Mouse (Mus musculus): ENCODE measurements at regions not wholly inside any gene's neighbourhood (a gene's known extent, or its start where the extent isn't known, plus 50 kb on each side); places are given as distances from the start of the nearest gene placed in this dataset.

DNA sequence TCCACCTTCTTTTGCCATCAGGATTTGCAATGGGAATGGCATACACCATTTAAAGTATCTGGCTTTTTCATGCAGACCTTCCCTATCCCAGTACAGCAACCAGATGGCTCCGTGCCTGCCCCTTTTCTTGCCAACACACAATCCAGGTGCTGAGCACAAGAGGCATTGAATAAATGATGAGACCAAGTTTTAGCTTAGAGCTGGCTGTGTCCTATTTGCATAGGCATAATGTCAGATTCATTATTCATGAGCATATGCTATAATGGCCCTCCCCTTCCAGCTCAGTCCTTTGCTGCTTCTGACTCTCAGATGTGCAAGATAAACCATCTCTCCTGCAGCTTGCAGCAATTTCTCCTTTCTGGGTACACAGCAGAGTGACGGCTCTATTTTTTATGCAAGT, 163.3 kb upstream of the Gcfc2 start:
- Histone ChIP-seq H3K9me3 (peaks cover 14% of the 10 kb centered on the region), H3K27me3 (replicated peaks) (no peaks in the 10 kb centered on the region), H3K4me3 (replicated peaks) (no peak overlapping the region), H3K36me3 (replicated peaks; ENCODE audit: low read length) (no peaks in the 10 kb centered on the region), H3K4me1 (no peaks in the 10 kb centered on the region)
- TF ChIP-seq GATA1 (IDR thresholded peaks at IDR 0.05; ENCODE audit: borderline replicate concordance, low read length) (no peak), FLI1 (IDR thresholded peaks at IDR 0.05; ENCODE audit: low read length) (no peak)

GRCm38 (mm10) chr6:81765831-81766230, 157.6 kb upstream of the Gcfc2 start:
- TF ChIP-seq GATA1 (IDR thresholded peaks at IDR 0.05; ENCODE audit: borderline replicate concordance, low read length) = no peak
- TF ChIP-seq FLI1 (IDR thresholded peaks at IDR 0.05; ENCODE audit: low read length) = no peak
- Histone ChIP-seq H3K4me1 (no peaks in the 10 kb centered on the region), H3K9me3 (peaks cover 4% of the 10 kb centered on the region; the same call in 1 of the 2 replicates), H3K27me3 (replicated peaks) (no peaks in the 10 kb centered on the region), H3K4me3 (replicated peaks) (no peak overlapping the region), H3K36me3 (replicated peaks; ENCODE audit: low read length) (no peaks in the 10 kb centered on the region)

- no peak for TF ChIP-seq GATA1 (IDR thresholded peaks at IDR 0.05; ENCODE audit: borderline replicate concordance, low read length)
- no peak for TF ChIP-seq FLI1 (IDR thresholded peaks at IDR 0.05; ENCODE audit: low read length)
- no peaks in the 10 kb centered on the region for H3K36me3 ChIP-seq (replicated peaks; ENCODE audit: low read length)
- no peak overlapping the region for H3K4me3 ChIP-seq (replicated peaks)
- H3K4me1 ChIP-seq = no peaks in the 10 kb centered on the region
- no peaks in the 10 kb centered on the region for H3K27me3 ChIP-seq (replicated peaks)
- H3K9me3 ChIP-seq = peaks cover 4% of the 10 kb centered on the region; the same call in 1 of the 2 replicates
Measured at GRCm38 (mm10) chr6:81766800-81767199, 156.7 kb upstream of the Gcfc2 start.

- Histone ChIP-seq H3K9me3 (peaks cover 4% of the 10 kb centered on the region; the same call in 1 of the 2 replicates), H3K4me3 (replicated peaks) (no peak overlapping the region), H3K36me3 (replicated peaks; ENCODE audit: low read length) (no peaks in the 10 kb centered on the region), H3K27me3 (replicated peaks) (no peaks in the 10 kb centered on the region), H3K4me1 (no peaks in the 10 kb centered on the region)
- no peak for TF ChIP-seq FLI1 (IDR thresholded peaks at IDR 0.05; ENCODE audit: low read length)
- TF ChIP-seq GATA1 (IDR thresholded peaks at IDR 0.05; ENCODE audit: borderline replicate concordance, low read length) = no peak
Measured at GRCm38 (mm10) chr6:81768669-81769537, 154.6 kb upstream of the Gcfc2 start.

DNA sequence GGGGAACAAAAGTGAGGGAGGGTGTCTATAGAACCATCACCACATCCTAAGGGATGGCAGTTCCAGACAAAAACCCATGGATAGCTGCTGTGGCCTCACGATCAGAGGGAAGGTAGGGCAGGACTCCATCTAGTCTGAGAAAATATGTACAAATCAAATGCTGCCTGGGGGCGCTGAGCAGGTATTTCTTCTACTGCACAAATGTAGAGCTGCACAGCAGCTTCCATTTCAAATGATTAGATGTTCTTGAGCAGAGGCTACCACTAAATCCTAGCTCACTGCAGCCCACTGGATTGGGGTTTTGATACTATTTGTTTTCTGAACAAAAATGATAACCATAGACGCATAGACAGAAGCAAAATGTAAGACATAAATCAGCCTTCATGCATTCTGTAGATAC, 153.2 kb upstream of the Gcfc2 start:
- Histone ChIP-seq H3K4me3 (replicated peaks) (no peak overlapping the region), H3K36me3 (replicated peaks; ENCODE audit: low read length) (no peaks in the 10 kb centered on the region), H3K27me3 (replicated peaks) (no peaks in the 10 kb centered on the region), H3K9me3 (peaks cover 4% of the 10 kb centered on the region; the same call in 1 of the 2 replicates), H3K4me1 (no peaks in the 10 kb centered on the region)
- TF ChIP-seq FLI1 (IDR thresholded peaks at IDR 0.05; ENCODE audit: low read length) (no peak), GATA1 (IDR thresholded peaks at IDR 0.05; ENCODE audit: borderline replicate concordance, low read length) (no peak)

GRCm38 (mm10) chr6:81771862-81772261, 151.6 kb upstream of the Gcfc2 start:
- TF ChIP-seq FLI1 (IDR thresholded peaks at IDR 0.05; ENCODE audit: low read length) = no peak
- no peak for TF ChIP-seq GATA1 (IDR thresholded peaks at IDR 0.05; ENCODE audit: borderline replicate concordance, low read length)
- no peaks in the 10 kb centered on the region for H3K9me3 ChIP-seq
- no peaks in the 10 kb centered on the region for H3K36me3 ChIP-seq (replicated peaks; ENCODE audit: low read length)
- no peaks in the 10 kb centered on the region for H3K4me1 ChIP-seq
- H3K4me3 ChIP-seq (replicated peaks) = no peak overlapping the region
- H3K27me3 ChIP-seq (replicated peaks) = no peaks in the 10 kb centered on the region

DNA sequence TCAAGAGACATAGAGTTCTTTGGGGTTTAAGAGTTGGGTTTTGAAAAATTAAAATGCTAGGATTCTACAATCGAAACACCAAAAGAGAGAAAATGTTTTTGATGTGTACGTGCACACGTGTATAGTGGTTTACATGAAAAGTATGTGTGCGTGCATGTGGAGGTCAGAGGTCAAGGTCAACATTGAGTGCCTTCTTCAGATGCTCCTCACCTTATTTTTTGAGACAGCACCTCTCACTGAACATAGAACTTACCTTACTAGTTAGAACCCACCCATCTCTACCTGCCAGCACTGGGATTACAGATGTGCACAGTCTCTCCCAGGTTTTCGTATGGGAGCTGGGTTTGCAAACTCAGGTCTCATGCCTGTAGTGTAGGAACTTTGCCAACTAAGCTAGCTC, 141.3 kb upstream of the Gcfc2 start:
- TF ChIP-seq FLI1 (IDR thresholded peaks at IDR 0.05; ENCODE audit: low read length) (no peak), GATA1 (IDR thresholded peaks at IDR 0.05; ENCODE audit: borderline replicate concordance, low read length) (no peak)
- no peaks in the 10 kb centered on the region for H3K4me1 ChIP-seq
- H3K4me3 ChIP-seq (replicated peaks) = no peak overlapping the region
- H3K27me3 ChIP-seq (replicated peaks) = no peaks in the 10 kb centered on the region
- no peaks in the 10 kb centered on the region for H3K36me3 ChIP-seq (replicated peaks; ENCODE audit: low read length)
- H3K9me3 ChIP-seq = peaks cover 29% of the 10 kb centered on the region

- TF ChIP-seq FLI1 (IDR thresholded peaks at IDR 0.05; ENCODE audit: low read length) (no peak), GATA1 (IDR thresholded peaks at IDR 0.05; ENCODE audit: borderline replicate concordance, low read length) (no peak)
- no peaks in the 10 kb centered on the region for H3K27me3 ChIP-seq (replicated peaks)
- peaks cover 29% of the 10 kb centered on the region for H3K9me3 ChIP-seq
- H3K4me1 ChIP-seq = no peaks in the 10 kb centered on the region
- H3K36me3 ChIP-seq (replicated peaks; ENCODE audit: low read length) = no peaks in the 10 kb centered on the region
- no peak overlapping the region for H3K4me3 ChIP-seq (replicated peaks)
Measured at GRCm38 (mm10) chr6:81782815-81783435, 140.5 kb upstream of the Gcfc2 start.

- H3K4me3 ChIP-seq (replicated peaks) = no peak overlapping the region
- TF ChIP-seq FLI1 (IDR thresholded peaks at IDR 0.05; ENCODE audit: low read length) = no peak
- TF ChIP-seq GATA1 (IDR thresholded peaks at IDR 0.05; ENCODE audit: borderline replicate concordance, low read length) = no peak
- H3K9me3 ChIP-seq = peaks cover 5% of the 10 kb centered on the region; the same call in 1 of the 2 replicates
- no peaks in the 10 kb centered on the region for H3K27me3 ChIP-seq (replicated peaks)
- no peaks in the 10 kb centered on the region for H3K36me3 ChIP-seq (replicated peaks; ENCODE audit: low read length)
- H3K4me1 ChIP-seq = no peaks in the 10 kb centered on the region
Measured at GRCm38 (mm10) chr6:81795281-81795680, 128.2 kb upstream of the Gcfc2 start.

DNA sequence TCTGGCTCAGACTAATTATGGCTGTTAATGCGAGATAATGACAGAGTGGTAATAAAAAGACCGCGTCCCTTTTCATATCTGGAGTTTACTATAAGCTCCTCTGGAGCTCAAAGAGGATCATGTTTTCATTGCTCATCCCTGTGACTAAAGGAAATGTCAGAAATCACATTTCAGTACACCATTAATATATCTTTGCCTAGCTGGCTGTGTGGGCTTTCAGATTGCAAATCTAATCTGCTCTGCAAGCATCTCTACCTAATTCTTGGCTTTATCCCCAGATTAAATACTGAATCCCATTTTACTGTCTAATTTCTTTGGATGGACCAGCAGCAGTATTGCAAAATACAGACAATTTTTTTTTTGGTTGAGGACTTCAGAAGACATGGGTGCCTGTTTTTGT, 122.6 kb upstream of the Gcfc2 start:
- no peak overlapping the region for H3K4me3 ChIP-seq (replicated peaks)
- no peak for TF ChIP-seq FLI1 (IDR thresholded peaks at IDR 0.05; ENCODE audit: low read length)
- TF ChIP-seq GATA1 (IDR thresholded peaks at IDR 0.05; ENCODE audit: borderline replicate concordance, low read length) = no peak
- peaks cover 12% of the 10 kb centered on the region; the same call in 1 of the 2 replicates for H3K9me3 ChIP-seq
- H3K4me1 ChIP-seq = no peaks in the 10 kb centered on the region
- H3K36me3 ChIP-seq (replicated peaks; ENCODE audit: low read length) = no peaks in the 10 kb centered on the region
- no peaks in the 10 kb centered on the region for H3K27me3 ChIP-seq (replicated peaks)
